Mouse (Mus musculus) adrenal gland, postnatal 25 days (tissue): ENCODE data around the gene Gm45261. TPM values are rescaled to one million over a fixed set of nuclear protein-coding genes. Genes with fewer than 3 reads are reported as not detected.

Experiments used
- DNase-seq: peaks from one replicate; pipeline ENCODE4 v3.0.0; 2021; ENCODE audit warnings: mixed read lengths
- total RNA-seq: library from RNA; stranded (reverse); gene quantifications from 2 replicates; pipeline ENCODE4 v1.2.3, GENCODE M21; 2021

Gm45261 gene
- total RNA-seq, 1 experiment from 2014 or later, result not detected

GRCm38 (mm10) chr1:80410229-80410973, 50.8 kb downstream of the Gm45261 start:
- DNase-seq, result no peak

- no peak for DNase-seq
Observed at GRCm38 (mm10) chr1:80409467-80410105, 51.7 kb downstream of the Gm45261 start.

GRCm38 (mm10) chr1:80408586-80408985, 52.7 kb downstream of the Gm45261 start:
- peak; percentile 47 for DNase-seq

- DNase-seq, result no peak
Observed at GRCm38 (mm10) chr1:80404196-80404595, 57.1 kb downstream of the Gm45261 start.

GRCm38 (mm10) chr1:80403366-80403893, 57.8 kb downstream of the Gm45261 start:
- DNase-seq, result no peak

GRCm38 (mm10) chr1:80401961-80402360, 59.3 kb downstream of the Gm45261 start:
- DNase-seq, result no peak

Other genes with a start within 250 kb of the Gm45261 start
- 0.09 TPM in 1 of 2 replicates, not detected in the other for gene Fam124b, start 243.0 kb downstream of the Gm45261 start, total RNA-seq
- gene Cul3, start 121.0 kb downstream of the Gm45261 start, total RNA-seq, result 110 and 135 TPM in 2 replicates